Mouse (Mus musculus): ENCODE data around the gene Nfasc.

DNA sequence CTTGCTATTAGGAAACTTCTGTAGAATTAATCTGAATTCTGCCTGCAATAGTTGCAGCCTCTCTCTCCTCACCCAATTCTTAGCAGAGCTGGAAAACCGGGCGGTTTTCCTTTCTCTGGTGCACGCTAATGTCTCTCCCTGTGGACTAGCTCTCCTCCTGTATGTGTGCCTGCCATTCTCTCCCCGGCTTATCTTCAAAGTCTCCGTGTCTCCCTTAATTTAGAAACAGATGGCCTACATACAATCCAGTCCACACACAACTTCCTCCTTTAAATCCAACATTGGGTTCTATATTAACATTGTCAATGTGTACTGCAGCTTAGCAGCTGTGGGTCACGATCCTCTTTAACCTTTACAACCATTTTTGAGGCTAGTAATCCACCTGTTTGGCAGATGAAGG, 116.6 kb downstream of the Nfasc start:
- no peak for TF ChIP-seq CTCF (IDR thresholded peaks at IDR 0.05; ENCODE audit: borderline replicate concordance, insufficient read depth, low read depth, low read length)
- TF ChIP-seq POLR2A (IDR thresholded peaks at IDR 0.05; ENCODE audit: borderline replicate concordance, insufficient read depth, low read length), result no peak

All from cerebellum, adult 2 months (tissue).